In the genomic region with DNA sequence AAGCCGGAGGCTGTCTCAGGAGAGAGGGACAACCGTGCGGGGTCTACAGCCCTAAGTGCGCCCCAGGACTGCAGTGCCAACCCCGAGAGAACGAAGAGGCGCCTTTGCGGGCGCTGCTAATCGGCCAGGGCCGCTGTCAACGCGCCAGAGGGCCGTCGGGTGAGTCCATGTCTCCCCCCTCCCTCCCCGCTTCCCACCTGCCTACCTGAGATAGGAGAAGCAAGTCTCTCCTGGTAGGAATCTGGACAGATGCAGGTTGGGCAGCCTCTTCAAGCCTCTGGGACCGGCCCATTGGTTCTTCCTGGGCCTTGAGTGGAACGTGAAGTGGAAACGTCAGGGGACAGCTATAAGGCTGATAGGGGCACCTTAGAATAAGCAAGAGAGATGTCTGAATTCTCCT, we compare ENCODE assay signal across 8 mouse cellular contexts. TPM values are rescaled to one million over a fixed set of nuclear protein-coding genes. Genes with fewer than 3 reads are reported as not detected.
DNase-seq lines count a peak whose midpoint lies in the region; ATAC-seq and TF ChIP-seq lines count a peak whose summit lies in the region.

No protein-coding gene starts in this region.

- no peak overlapping the region for H3K9ac ChIP-seq in heart, postnatal 0 days (replicated peaks; ENCODE audit: low read depth, low read length)
- no peak overlapping the region for H3K9ac ChIP-seq in liver, embryonic 15.5 days

- H3K27me3 ChIP-seq in C2C12 (ENCODE audit: control insufficient read depth, insufficient read depth, insufficient read length), result no peaks in the 10 kb centered on the region
- peaks cover 25% of the 10 kb centered on the region for H3K27me3 ChIP-seq in heart, postnatal 0 days (ENCODE audit: control insufficient read depth, insufficient read depth, low read length)
- peaks cover 51% of the 10 kb centered on the region for H3K27me3 ChIP-seq in liver, embryonic 15.5 days

- peak overlapping the region; percentile 27 for H3K4me2 ChIP-seq in heart, postnatal 0 days (ENCODE audit: low read depth, low read length)
- H3K4me2 ChIP-seq in liver, embryonic 15.5 days, result peak overlapping the region; percentile 41

- no peak for ATAC-seq in heart, postnatal 0 days (ENCODE audit: insufficient read depth, low read depth)
- no peak for ATAC-seq in liver, embryonic 15.5 days (ENCODE audit: insufficient read depth)
- no peak for ATAC-seq in CD4-positive, CD25-positive, alpha-beta regulatory T cell, adult 4 months

- peak overlapping the region; percentile 50 for H3K4me3 ChIP-seq in C2C12 (ENCODE audit: insufficient read depth, poor library complexity, severe bottlenecking)
- H3K4me3 ChIP-seq in heart, postnatal 0 days (ENCODE audit: low read depth, low read length), result peak overlapping the region; percentile 22
- peak overlapping the region; percentile 20; the same call in 1 of the 2 replicates for H3K4me3 ChIP-seq in liver, embryonic 15.5 days (replicated peaks)

- H3K27ac ChIP-seq in heart, postnatal 0 days (ENCODE audit: low read depth), result no peak overlapping the region
- H3K27ac ChIP-seq in liver, embryonic 15.5 days (replicated peaks), result no peak overlapping the region

- H3K4me1 ChIP-seq in heart, postnatal 0 days (ENCODE audit: control insufficient read depth, insufficient read depth), result peaks cover 4% of the 10 kb centered on the region; the same call in 1 of the 2 replicates
- H3K4me1 ChIP-seq in liver, embryonic 15.5 days (replicated peaks), result peaks cover 31% of the 10 kb centered on the region

- TF ChIP-seq EP300 in heart, postnatal 0 days (IDR thresholded peaks at IDR 0.05; ENCODE audit: low read depth), result no peak

- TF ChIP-seq CTCF in C2C12 (IDR thresholded peaks at IDR 0.05; ENCODE audit: control insufficient read depth, insufficient read depth, insufficient read length), result no peak
- no peak for TF ChIP-seq CTCF in heart, postnatal 0 days (IDR thresholded peaks at IDR 0.05; ENCODE audit: low read depth)

- H3K36me3 ChIP-seq in C2C12 (ENCODE audit: control insufficient read depth, insufficient read depth), result peaks cover 17% of the 10 kb centered on the region
- no peaks in the 10 kb centered on the region for H3K36me3 ChIP-seq in heart, postnatal 0 days (replicated peaks; ENCODE audit: control insufficient read depth, insufficient read depth, low read length)
- no peaks in the 10 kb centered on the region for H3K36me3 ChIP-seq in liver, embryonic 15.5 days (replicated peaks)

- 18% methylated on average over 19 of the region's 19 CpGs for WGBS in heart, postnatal 0 days
- 21% methylated on average over 19 of the region's 19 CpGs for WGBS in liver, embryonic 15.5 days (ENCODE audit: insufficient replicate concordance)

- no peaks in the 10 kb centered on the region for H3K79me3 ChIP-seq in C2C12 (ENCODE audit: low read depth)

- H3K9me3 ChIP-seq in heart, postnatal 0 days (replicated peaks; ENCODE audit: control insufficient read depth, low read length), result no peaks in the 10 kb centered on the region
- no peaks in the 10 kb centered on the region for H3K9me3 ChIP-seq in liver, embryonic 15.5 days (replicated peaks)

- H3K79me2 ChIP-seq in C2C12 (ENCODE audit: control insufficient read depth, insufficient read depth), result peaks cover 39% of the 10 kb centered on the region

- peak overlapping the region; percentile 86 for H3ac ChIP-seq in C2C12 (ENCODE audit: control insufficient read depth, insufficient read length, low read depth)

- peak; percentile 94 for DNase-seq in heart, adult 11 months
- no peak for DNase-seq in heart, postnatal 4 days
- DNase-seq in heart, postnatal 0 days (ENCODE audit: low spot score), result no peak
- DNase-seq in gastrocnemius, adult 8-10 months (ENCODE audit: low spot score in 2 of 2), result no peak
- DNase-seq in spleen, postnatal 14 days (ENCODE audit: low spot score in 2 of 2), result no peak

TF ChIP-seq in C2C12, 6 proteins besides CTCF, POLR2A, EP300 and RAD21:
- TF ChIP-seq USF1 (IDR thresholded peaks at IDR 0.05; ENCODE audit: low read depth), result no peak
- no peak for TF ChIP-seq MAX (IDR thresholded peaks at IDR 0.05)
- no peak for TF ChIP-seq MYOG (IDR thresholded peaks at IDR 0.05; ENCODE audit: control insufficient read depth, extremely low read depth, insufficient read length)
- TF ChIP-seq CEBPB (IDR thresholded peaks at IDR 0.05; ENCODE audit: low read depth), result no peak
- TF ChIP-seq MYOD1 (IDR thresholded peaks at IDR 0.05; ENCODE audit: control insufficient read depth, insufficient read length, low read depth), result no peak
- no peak for TF ChIP-seq FOSL1 (IDR thresholded peaks at IDR 0.05; ENCODE audit: insufficient read depth, low read length, poor library complexity, severe bottlenecking)

RNA-seq across cellular contexts. Expression of gene Igfbp6, which starts 0.6 kb away (rescaled TPM):
- 10 to 100 TPM; 10.0 to 12.5 TPM for total RNA-seq in heart, postnatal 4 days (2021)
- polyA plus RNA-seq in C2C12 (2012; fragmentation: generic; extraction: Trizol), result 297 TPM
- total RNA-seq in heart, postnatal 0 days (2014; rRNA removed; ENCODE audit: low replicate concordance), result 30.5 and 35.4 TPM in 2 replicates
- 24.0 and 24.2 TPM in 2 replicates for polyA plus RNA-seq in heart, postnatal 0 days (2015; fragmentation: Nextera tagmentation; extraction: Ambion mirVana)
- 1.8 and 1.9 TPM in 2 replicates for polyA plus RNA-seq in liver, embryonic 15.5 days (2015; fragmentation: Nextera tagmentation; extraction: Ambion mirVana)
- 10 to 100 TPM; 14.2 to 49.0 (median 27.1) TPM for total RNA-seq in gastrocnemius, adult 8-10 months (2022)
- under 1 TPM in 1 of 2 experiments, not detected in 1; 0.60 TPM for polyA plus RNA-seq in CD4-positive, CD25-positive, alpha-beta regulatory T cell, adult 4 months (2017; shearing (Covaris generic))

RNA-seq across cellular contexts. Expression of gene Soat2, which starts 5.6 kb away (rescaled TPM):
- total RNA-seq in heart, postnatal 4 days (2021), result under 1 TPM; 0.11 to 0.17 TPM
- polyA plus RNA-seq in C2C12 (2012; fragmentation: generic; extraction: Trizol), result 0.06 TPM
- 1.7 TPM in 1 of 2 replicates, not detected in the other for total RNA-seq in heart, postnatal 0 days (2014; rRNA removed; ENCODE audit: low replicate concordance)
- polyA plus RNA-seq in heart, postnatal 0 days (2015; fragmentation: Nextera tagmentation; extraction: Ambion mirVana), result 0.08 and 0.14 TPM in 2 replicates
- polyA plus RNA-seq in liver, embryonic 15.5 days (2015; fragmentation: Nextera tagmentation; extraction: Ambion mirVana), result 33.1 and 34.7 TPM in 2 replicates
- total RNA-seq in gastrocnemius, adult 8-10 months (2022), result under 1 TPM in 2 of 4 experiments, not detected in 2; 0.10 to 0.21 TPM
- 1 to 10 TPM in 1 of 2 experiments, under 1 TPM in 1; 0.69 to 1.0 TPM for polyA plus RNA-seq in CD4-positive, CD25-positive, alpha-beta regulatory T cell, adult 4 months (2017; shearing (Covaris generic))

RNA-seq across cellular contexts. Expression of gene Spryd3, which starts 8.7 kb away (rescaled TPM):
- 10 to 100 TPM; 19.9 to 22.6 TPM for total RNA-seq in heart, postnatal 4 days (2021)
- 47.1 TPM for polyA plus RNA-seq in C2C12 (2012; fragmentation: generic; extraction: Trizol)
- 20.0 and 22.8 TPM in 2 replicates for total RNA-seq in heart, postnatal 0 days (2014; rRNA removed; ENCODE audit: low replicate concordance)
- 15.1 and 16.0 TPM in 2 replicates for polyA plus RNA-seq in heart, postnatal 0 days (2015; fragmentation: Nextera tagmentation; extraction: Ambion mirVana)
- 12.9 and 14.6 TPM in 2 replicates for polyA plus RNA-seq in liver, embryonic 15.5 days (2015; fragmentation: Nextera tagmentation; extraction: Ambion mirVana)
- 1 to 10 TPM; 6.8 to 8.7 (median 7.3) TPM for total RNA-seq in gastrocnemius, adult 8-10 months (2022)
- polyA plus RNA-seq in CD4-positive, CD25-positive, alpha-beta regulatory T cell, adult 4 months (2017; shearing (Covaris generic)), result 10 to 100 TPM; 28.8 to 65.3 TPM

RNA-seq across cellular contexts. Expression of gene Tns2, which starts 44.5 kb away (rescaled TPM):
- 10 to 100 TPM; 65.8 to 70.3 TPM for total RNA-seq in heart, postnatal 4 days (2021)
- polyA plus RNA-seq in C2C12 (2012; fragmentation: generic; extraction: Trizol), result 67.8 TPM
- total RNA-seq in heart, postnatal 0 days (2014; rRNA removed; ENCODE audit: low replicate concordance), result 40.3 and 57.9 TPM in 2 replicates
- polyA plus RNA-seq in heart, postnatal 0 days (2015; fragmentation: Nextera tagmentation; extraction: Ambion mirVana), result 21.9 and 24.6 TPM in 2 replicates
- 4.7 and 5.4 TPM in 2 replicates for polyA plus RNA-seq in liver, embryonic 15.5 days (2015; fragmentation: Nextera tagmentation; extraction: Ambion mirVana)
- total RNA-seq in gastrocnemius, adult 8-10 months (2022), result 10 to 100 TPM; 17.3 to 37.7 (median 32.0) TPM
- 1 to 10 TPM; 1.1 to 2.3 TPM for polyA plus RNA-seq in CD4-positive, CD25-positive, alpha-beta regulatory T cell, adult 4 months (2017; shearing (Covaris generic))

RNA-seq across cellular contexts. Expression of gene Zfp740, which starts 58.3 kb away (rescaled TPM):
- total RNA-seq in heart, postnatal 4 days (2021), result 10 to 100 TPM; 45.3 to 49.4 TPM
- polyA plus RNA-seq in C2C12 (2012; fragmentation: generic; extraction: Trizol), result 45.8 TPM
- total RNA-seq in heart, postnatal 0 days (2014; rRNA removed; ENCODE audit: low replicate concordance), result 31.1 and 38.4 TPM in 2 replicates
- polyA plus RNA-seq in heart, postnatal 0 days (2015; fragmentation: Nextera tagmentation; extraction: Ambion mirVana), result 17.7 and 18.8 TPM in 2 replicates
- 15.3 and 18.9 TPM in 2 replicates for polyA plus RNA-seq in liver, embryonic 15.5 days (2015; fragmentation: Nextera tagmentation; extraction: Ambion mirVana)
- total RNA-seq in gastrocnemius, adult 8-10 months (2022), result 10 to 100 TPM; 25.6 to 28.1 (median 26.8) TPM
- 10 to 100 TPM; 27.6 to 28.2 TPM for polyA plus RNA-seq in CD4-positive, CD25-positive, alpha-beta regulatory T cell, adult 4 months (2017; shearing (Covaris generic))

Comparison
In these comparisons a context has a peak if more than half of its experiments do, and no peak if none do; other contexts are left out.
1. RNA of gene Igfbp6, which starts 0.6 kb away (polyA plus RNA-seq): 297 TPM in C2C12 (single experiment); 24.0 to 24.2 TPM in heart, postnatal 0 days, 1.8 to 1.9 TPM in liver, embryonic 15.5 days and 0.60 TPM in CD4-positive, CD25-positive, alpha-beta regulatory T cell, adult 4 months; every median in the first group is over 10 times any median in the second.
2. RNA of gene Soat2, which starts 5.6 kb away (polyA plus RNA-seq): 33.1 to 34.7 TPM in liver, embryonic 15.5 days; 0.69 to 1.0 TPM in CD4-positive, CD25-positive, alpha-beta regulatory T cell, adult 4 months, 0.08 to 0.14 TPM in heart, postnatal 0 days and 0.06 TPM in C2C12 (single experiment); every median in the first group is over 10 times any median in the second.
3. Peak in every context shown above with its lines, with median percentiles within 50 percentile points of each other: H3K4me3 ChIP-seq.